Mouse (Mus musculus): ENCODE measurements around the gene Tm4sf19. TPM values are rescaled to one million over a fixed set of nuclear protein-coding genes. Genes with fewer than 3 reads are reported as not detected.
A peak's percentile ranks its signal among the peaks of the same experiment; 100 is the strongest.

The Tm4sf19 gene
- polyA plus RNA-seq (2015; fragmentation: Nextera tagmentation; extraction: Ambion mirVana), result 0.55 TPM in 1 of 2 replicates, not detected in the other

DNA sequence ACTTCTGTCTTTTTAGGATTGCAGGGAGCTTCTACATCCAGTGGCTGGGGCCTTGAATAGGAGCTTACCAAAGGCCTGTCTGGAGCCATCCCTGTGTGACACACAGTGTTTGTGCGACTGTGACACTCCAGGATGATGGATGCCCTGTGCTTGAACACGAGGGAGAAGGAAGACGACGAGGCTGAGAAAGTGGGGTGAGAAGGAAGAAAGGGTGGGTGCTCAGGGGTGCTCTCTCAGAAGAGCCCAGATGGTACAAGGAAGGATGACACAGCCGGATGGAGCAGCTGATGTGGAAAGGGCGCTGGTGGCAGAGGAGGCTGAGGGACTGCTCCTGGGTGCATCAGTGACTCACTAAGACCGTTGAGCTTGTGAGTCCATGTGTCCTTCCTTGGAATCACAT lies at the start of gene Tm4sf19:
TSS of gene Tm4sf19 (plus strand) at position 240 of the 400 bp plus-strand sequence.
- Histone ChIP-seq H3K27ac (no peak within 1 kb of the TSS), H3K36me3 (no peaks in the 10 kb centered on the region), H3K9ac (no peak within 1 kb of the TSS), H3K27me3 (no peaks in the 10 kb centered on the region), H3K4me2 (no peak within 1 kb of the TSS), H3K4me3 (replicated peaks) (no peak within 1 kb of the TSS), H3K9me3 (replicated peaks) (no peaks in the 10 kb centered on the region), H3K4me1 (0 out of 2 replicates have a peak, but pooled peaks cover 2% of the 10 kb centered on the region)
- ATAC-seq (replicated peaks; ENCODE audit: low FRiP score), result no peak
- 76% methylated on average over 7 of the region's 7 CpGs for WGBS

DNA sequence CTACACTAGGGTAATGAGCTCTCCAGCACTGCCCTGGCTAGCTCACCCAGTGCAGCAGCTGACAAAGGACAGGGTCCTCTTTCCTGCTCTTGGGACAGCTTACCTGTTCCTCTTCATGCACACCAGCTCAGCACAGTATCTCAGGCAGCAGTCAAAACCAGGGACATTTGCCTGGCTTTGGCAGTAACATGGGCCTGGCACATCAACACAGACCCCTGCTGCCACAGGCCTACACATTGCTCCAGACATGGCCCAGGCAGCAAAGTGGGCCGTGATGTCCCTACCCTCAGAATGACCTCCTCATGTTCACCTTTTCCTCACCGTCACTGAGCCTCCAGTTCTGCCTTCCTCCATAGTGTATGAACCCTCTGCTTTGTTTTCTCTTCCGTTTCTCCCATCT lies 49.5 kb upstream of the Tm4sf19 start:
- Histone ChIP-seq H3K36me3 (peaks cover 32% of the 10 kb centered on the region), H3K4me1 (no peaks in the 10 kb centered on the region), H3K9ac (no peak overlapping the region), H3K27ac (no peak overlapping the region), H3K9me3 (replicated peaks) (no peaks in the 10 kb centered on the region), H3K27me3 (no peaks in the 10 kb centered on the region), H3K4me2 (no peak overlapping the region), H3K4me3 (replicated peaks) (no peak overlapping the region)
- no peak for ATAC-seq (replicated peaks; ENCODE audit: low FRiP score)
- 92% methylated on average over 3 of the region's 3 CpGs for WGBS

DNA sequence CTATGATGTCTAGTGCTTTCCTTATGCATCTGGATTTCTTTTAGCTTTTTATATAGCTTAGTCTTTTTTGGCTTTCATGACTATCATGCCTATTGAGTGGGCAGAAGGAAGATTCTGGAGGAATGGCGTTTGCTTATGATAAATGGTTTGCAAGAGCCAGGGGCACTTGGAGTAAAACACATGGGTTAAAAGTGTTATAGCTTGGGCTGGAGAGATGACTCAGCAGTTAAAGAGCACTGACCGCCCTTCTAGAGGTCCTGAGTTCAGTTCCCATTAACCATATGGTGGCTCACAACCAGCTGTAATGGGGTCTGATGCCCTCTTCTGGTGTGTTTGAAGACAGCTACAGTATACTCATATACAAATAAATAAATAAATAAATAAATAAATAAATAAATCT lies 36.8 kb upstream of the Tm4sf19 start:
- no peak for ATAC-seq (replicated peaks; ENCODE audit: low FRiP score)
- H3K9me3 ChIP-seq (replicated peaks), result no peaks in the 10 kb centered on the region
- WGBS, result 83% methylated on average over 2 of the region's 2 CpGs
- H3K4me2 ChIP-seq, result no peak overlapping the region
- H3K27ac ChIP-seq, result no peak overlapping the region
- H3K36me3 ChIP-seq, result peaks cover 57% of the 10 kb centered on the region
- H3K4me1 ChIP-seq, result no peaks in the 10 kb centered on the region
- no peak overlapping the region for H3K4me3 ChIP-seq (replicated peaks)
- H3K27me3 ChIP-seq, result no peaks in the 10 kb centered on the region
- no peak overlapping the region for H3K9ac ChIP-seq

DNA sequence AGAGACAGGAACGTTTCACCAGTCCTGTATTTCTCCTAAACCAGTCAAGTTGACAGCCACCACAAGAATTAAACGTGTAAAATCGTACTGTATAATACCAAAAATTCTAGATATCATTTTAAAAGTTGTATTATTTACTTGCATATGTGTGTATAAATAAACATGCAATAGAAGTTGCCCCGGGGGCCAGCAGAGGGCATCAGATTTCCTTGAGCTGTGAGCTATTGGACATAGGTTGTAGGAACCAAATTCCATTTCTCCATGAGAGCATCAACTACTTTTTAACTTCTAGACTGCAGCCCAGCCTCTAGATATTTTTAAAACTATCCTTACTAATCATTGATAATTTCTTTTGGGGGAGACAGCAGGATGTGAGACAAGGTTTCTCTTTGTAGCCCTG lies 29.0 kb upstream of the Tm4sf19 start:
- no peak overlapping the region for H3K9ac ChIP-seq
- no peak overlapping the region for H3K4me3 ChIP-seq (replicated peaks)
- no peak overlapping the region for H3K27ac ChIP-seq
- no peak for ATAC-seq (replicated peaks; ENCODE audit: low FRiP score)
- no peaks in the 10 kb centered on the region for H3K27me3 ChIP-seq
- 91% methylated on average over 4 of the region's 4 CpGs for WGBS
- no peaks in the 10 kb centered on the region for H3K9me3 ChIP-seq (replicated peaks)
- peaks cover 74% of the 10 kb centered on the region for H3K36me3 ChIP-seq
- no peak overlapping the region for H3K4me2 ChIP-seq
- H3K4me1 ChIP-seq, result no peaks in the 10 kb centered on the region

DNA sequence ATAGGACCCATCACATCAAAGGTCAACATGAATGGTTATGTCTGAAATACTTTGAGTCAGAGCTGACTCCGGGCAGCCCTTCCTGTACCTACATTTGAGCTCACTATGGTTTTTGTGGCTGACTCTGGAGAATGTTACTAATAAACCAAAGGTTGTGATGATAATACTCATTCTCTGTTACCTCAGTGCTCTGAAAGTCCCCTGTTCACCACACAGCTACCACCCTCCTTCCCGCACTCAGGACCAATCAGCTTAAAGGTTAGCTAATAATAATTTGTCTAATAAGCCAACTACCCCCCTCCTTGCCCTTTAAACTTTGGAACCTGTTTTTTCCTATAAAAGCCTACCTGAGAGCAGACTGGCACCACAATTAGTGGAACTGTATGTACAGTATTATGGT lies 20.7 kb upstream of the Tm4sf19 start:
- peaks cover 89% of the 10 kb centered on the region for H3K36me3 ChIP-seq
- no peaks in the 10 kb centered on the region for H3K4me1 ChIP-seq
- 98% methylated on average over 2 of the region's 2 CpGs for WGBS
- no peak overlapping the region for H3K4me3 ChIP-seq (replicated peaks)
- ATAC-seq (replicated peaks; ENCODE audit: low FRiP score), result no peak
- H3K9ac ChIP-seq, result no peak overlapping the region
- H3K9me3 ChIP-seq (replicated peaks), result no peaks in the 10 kb centered on the region; the same call in 1 of the 2 replicates
- no peaks in the 10 kb centered on the region for H3K27me3 ChIP-seq
- no peak overlapping the region for H3K4me2 ChIP-seq
- no peak overlapping the region for H3K27ac ChIP-seq

DNA sequence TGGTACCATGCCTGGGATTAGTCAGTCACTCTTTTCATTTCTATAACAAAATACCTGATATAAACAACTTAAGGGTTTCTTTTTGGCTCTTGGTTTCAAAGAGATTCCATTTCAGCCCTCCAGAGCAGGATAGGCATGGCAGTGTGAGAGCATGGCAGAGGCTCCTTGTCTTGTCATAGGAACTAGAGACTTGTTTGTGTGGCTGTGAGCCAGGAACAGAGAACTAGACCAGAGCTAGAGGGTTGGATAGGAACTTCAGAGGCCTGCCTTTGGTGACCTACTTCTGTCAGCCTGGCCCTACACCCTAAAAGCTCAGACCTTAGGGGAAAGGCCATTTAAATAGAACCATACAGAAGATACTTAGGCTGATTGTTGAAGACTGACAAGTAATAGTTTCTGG lies 17.4 kb upstream of the Tm4sf19 start:
- Histone ChIP-seq H3K4me1 (no peaks in the 10 kb centered on the region), H3K9ac (no peak overlapping the region), H3K27ac (no peak overlapping the region), H3K4me2 (no peak overlapping the region), H3K36me3 (peaks cover 87% of the 10 kb centered on the region), H3K27me3 (no peaks in the 10 kb centered on the region), H3K9me3 (replicated peaks) (no peaks in the 10 kb centered on the region; the same call in 1 of the 2 replicates), H3K4me3 (replicated peaks) (no peak overlapping the region)
- ATAC-seq (replicated peaks; ENCODE audit: low FRiP score), result no peak

DNA sequence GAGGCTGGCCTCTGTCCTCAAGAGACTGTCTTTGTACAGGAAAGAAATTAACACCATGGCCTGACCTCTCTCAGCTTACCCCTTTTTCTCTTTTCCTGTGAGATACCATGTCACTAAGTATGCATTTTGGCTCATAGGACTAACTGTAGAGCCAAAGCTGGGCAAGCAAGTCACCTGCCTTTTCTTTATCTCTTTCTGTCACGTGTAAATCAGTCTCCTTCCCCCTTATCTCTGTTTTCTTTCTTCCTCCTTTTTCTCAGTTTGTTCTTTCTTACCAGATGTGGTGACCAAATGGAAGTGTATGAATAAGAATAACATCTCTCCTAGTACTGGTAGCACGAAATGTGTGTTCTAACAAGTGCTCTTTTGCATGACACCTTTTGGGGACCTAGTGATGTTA lies 15.4 kb upstream of the Tm4sf19 start:
- Histone ChIP-seq H3K9ac (no peak overlapping the region), H3K4me1 (no peaks in the 10 kb centered on the region), H3K9me3 (replicated peaks) (no peaks in the 10 kb centered on the region), H3K4me3 (replicated peaks) (no peak overlapping the region), H3K27me3 (no peaks in the 10 kb centered on the region), H3K36me3 (peaks cover 80% of the 10 kb centered on the region), H3K4me2 (no peak overlapping the region), H3K27ac (no peak overlapping the region)
- no peak for ATAC-seq (replicated peaks; ENCODE audit: low FRiP score)
- WGBS, result 85% methylated on average over 2 of the region's 2 CpGs

DNA sequence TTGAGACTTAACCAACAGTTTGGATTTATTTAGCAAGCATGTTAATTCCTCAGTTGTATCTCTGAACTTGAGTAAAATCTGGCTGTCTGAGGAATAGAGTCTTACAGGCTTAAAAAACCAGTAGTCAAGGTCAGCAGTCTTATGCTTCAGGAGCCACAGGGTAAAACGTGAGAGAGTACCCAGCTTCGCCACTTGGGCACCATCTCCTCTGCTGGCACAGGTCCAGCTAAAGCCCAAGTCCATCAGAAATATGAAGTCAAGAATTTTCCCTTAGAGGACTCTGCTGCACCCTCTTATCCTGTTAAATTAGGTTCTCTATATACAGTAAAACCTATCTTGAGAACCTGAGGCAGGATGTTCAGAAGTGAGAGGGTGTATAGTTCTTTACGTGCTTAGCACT lies 13.5 kb upstream of the Tm4sf19 start:
- H3K36me3 ChIP-seq, result peaks cover 79% of the 10 kb centered on the region
- H3K4me3 ChIP-seq (replicated peaks), result no peak overlapping the region
- H3K9me3 ChIP-seq (replicated peaks), result no peaks in the 10 kb centered on the region
- H3K9ac ChIP-seq, result no peak overlapping the region
- no peaks in the 10 kb centered on the region for H3K27me3 ChIP-seq
- no peaks in the 10 kb centered on the region for H3K4me1 ChIP-seq
- WGBS, result 83% methylated on average over 3 of the region's 3 CpGs
- no peak for ATAC-seq (replicated peaks; ENCODE audit: low FRiP score)
- no peak overlapping the region for H3K27ac ChIP-seq
- H3K4me2 ChIP-seq, result no peak overlapping the region

DNA sequence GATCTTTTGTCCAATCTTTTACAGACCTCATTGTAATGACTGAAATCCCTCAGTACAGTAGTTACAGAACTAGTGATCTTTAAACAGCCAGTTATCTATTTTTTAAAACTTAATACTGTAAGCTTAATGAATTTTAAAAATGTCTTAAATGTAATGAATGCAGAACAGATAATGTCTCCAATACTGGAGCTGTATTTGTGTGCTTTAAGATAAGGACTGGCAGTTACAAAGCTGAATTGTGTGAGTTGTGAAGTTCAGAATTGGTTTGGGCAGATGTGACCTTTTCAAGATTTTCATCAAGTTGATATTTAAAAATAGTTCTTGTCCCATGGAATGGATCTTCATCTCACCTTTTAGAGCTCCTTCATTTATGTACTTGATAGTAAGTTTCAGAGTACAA lies 11.3 kb upstream of the Tm4sf19 start:
- no peak for ATAC-seq (replicated peaks; ENCODE audit: low FRiP score)
- Histone ChIP-seq H3K27me3 (no peaks in the 10 kb centered on the region), H3K4me1 (no peaks in the 10 kb centered on the region), H3K36me3 (peaks cover 73% of the 10 kb centered on the region), H3K9me3 (replicated peaks) (no peaks in the 10 kb centered on the region), H3K4me2 (no peak overlapping the region), H3K9ac (no peak overlapping the region), H3K27ac (no peak overlapping the region), H3K4me3 (replicated peaks) (no peak overlapping the region)

DNA sequence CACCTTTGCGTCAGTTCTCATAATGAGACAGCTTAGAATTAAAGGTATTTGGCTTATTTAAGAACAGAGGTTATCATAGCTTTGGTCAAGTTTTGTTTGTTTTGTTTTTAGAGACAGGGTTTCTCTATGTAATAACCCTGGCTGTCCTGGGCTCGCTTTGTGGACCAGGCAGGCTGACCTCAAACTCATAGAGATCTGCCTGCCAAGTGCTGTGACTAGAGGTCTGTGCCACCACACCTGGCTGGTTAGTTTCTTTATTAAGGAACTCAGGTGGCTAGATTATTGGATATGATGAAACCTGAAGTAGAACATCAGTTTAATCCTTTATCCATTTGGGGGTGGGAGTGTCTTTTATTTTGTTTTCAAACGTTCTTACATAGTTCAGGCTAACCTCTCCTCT lies 10.5 kb upstream of the Tm4sf19 start:
- Histone ChIP-seq H3K4me3 (replicated peaks) (no peak overlapping the region), H3K9me3 (replicated peaks) (no peaks in the 10 kb centered on the region), H3K27ac (no peak overlapping the region), H3K27me3 (no peaks in the 10 kb centered on the region), H3K36me3 (peaks cover 70% of the 10 kb centered on the region), H3K4me1 (no peaks in the 10 kb centered on the region), H3K4me2 (no peak overlapping the region), H3K9ac (no peak overlapping the region)
- no peak for ATAC-seq (replicated peaks; ENCODE audit: low FRiP score)
- WGBS, result 85% methylated on average over 3 of the region's 3 CpGs

DNA sequence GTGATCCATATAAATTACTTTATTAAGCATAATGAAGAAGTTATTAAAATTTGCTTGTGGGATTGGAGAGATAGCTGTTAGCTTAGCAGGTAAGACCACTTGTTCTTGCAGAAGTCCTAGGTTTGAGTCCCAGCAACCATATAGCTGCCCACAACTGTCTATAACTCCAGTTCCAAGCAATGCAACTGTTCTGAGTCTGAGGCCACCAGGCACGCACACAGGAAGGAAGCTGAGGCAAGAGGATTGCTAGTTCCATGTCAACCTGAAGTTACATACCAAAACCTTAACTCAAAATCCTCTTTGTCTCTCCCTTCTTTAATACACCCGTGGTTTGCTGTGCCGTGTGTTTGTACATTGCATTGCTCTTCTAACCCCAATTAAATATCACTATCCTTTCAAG lies 9.4 kb upstream of the Tm4sf19 start:
- 0 out of 2 replicates have a peak, but pooled peaks cover under 1% of the 10 kb centered on the region for H3K4me1 ChIP-seq
- no peaks in the 10 kb centered on the region for H3K27me3 ChIP-seq
- ATAC-seq (replicated peaks; ENCODE audit: low FRiP score), result no peak
- H3K4me2 ChIP-seq, result no peak overlapping the region
- H3K9me3 ChIP-seq (replicated peaks), result no peaks in the 10 kb centered on the region
- no peak overlapping the region for H3K4me3 ChIP-seq (replicated peaks)
- peaks cover 61% of the 10 kb centered on the region for H3K36me3 ChIP-seq
- no peak overlapping the region for H3K9ac ChIP-seq
- H3K27ac ChIP-seq, result no peak overlapping the region
- 96% methylated on average over 3 of the region's 3 CpGs for WGBS

DNA sequence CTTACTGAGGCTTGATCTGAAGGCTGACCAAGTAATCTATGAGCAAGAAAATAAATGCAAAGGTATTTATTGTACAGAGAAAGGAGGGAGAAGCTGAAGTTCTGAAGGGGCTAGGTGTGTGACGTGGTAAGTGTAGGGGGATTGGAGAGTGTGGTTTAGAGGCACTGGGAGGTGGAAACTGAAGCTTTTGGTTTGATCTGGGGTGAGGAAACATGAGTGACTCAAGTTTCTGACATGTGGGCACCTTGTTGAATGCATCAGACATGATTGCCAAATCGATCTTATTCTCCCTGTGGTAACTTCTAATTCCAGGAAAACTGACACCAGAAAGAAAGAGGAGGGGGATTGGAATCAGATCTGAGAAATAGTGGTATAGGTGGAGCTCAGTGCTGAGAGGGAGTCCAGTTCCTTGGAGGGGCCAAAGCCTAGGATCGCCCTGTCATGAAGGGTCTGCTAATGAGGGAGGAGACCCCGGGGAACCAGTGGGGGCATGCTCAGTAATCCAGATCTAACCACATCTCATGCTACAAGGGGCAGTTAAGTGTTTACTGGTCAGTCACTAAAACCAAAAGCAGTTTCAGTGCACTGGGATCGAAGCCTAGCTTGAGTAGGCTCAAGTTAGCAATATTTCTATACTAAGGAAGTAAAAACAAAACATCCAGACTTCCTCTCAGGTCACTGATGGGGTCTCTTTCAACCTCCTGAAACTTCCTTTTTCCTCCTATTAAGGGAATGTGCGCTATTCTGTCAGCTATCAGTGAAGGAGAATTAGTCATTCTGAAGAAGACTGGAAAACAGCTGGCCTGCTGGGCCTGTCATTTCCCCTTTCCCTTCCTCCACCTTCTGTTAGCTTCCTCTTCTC lies 4.4 kb upstream of the Tm4sf19 start:
- H3K36me3 ChIP-seq, result peaks cover 25% of the 10 kb centered on the region
- H3K9ac ChIP-seq, result no peak overlapping the region
- H3K27ac ChIP-seq, result peak overlapping the region; percentile 48; the same call in 1 of the 2 replicates
- no peak for ATAC-seq (replicated peaks; ENCODE audit: low FRiP score)
- H3K9me3 ChIP-seq (replicated peaks), result no peaks in the 10 kb centered on the region
- WGBS, result 63% methylated on average over 6 of the region's 6 CpGs
- H3K4me2 ChIP-seq, result no peak overlapping the region
- 0 out of 2 replicates have a peak, but pooled peaks cover 2% of the 10 kb centered on the region for H3K4me1 ChIP-seq
- no peak overlapping the region for H3K4me3 ChIP-seq (replicated peaks)
- no peaks in the 10 kb centered on the region for H3K27me3 ChIP-seq

DNA sequence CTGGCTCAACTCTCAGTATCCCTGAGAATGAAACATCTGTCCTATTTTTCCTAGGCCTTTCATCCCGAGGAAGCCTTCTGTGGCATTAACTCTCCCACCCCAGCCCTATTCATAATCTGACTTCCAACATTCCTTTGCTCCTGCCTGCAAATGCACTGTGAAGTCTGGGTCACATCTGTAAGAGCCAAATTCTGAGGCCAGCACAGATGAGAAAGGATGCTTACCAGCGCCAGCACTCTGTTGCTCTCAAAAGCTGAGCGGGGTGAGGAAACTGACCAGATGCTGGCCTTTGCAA lies 3.8 kb upstream of the Tm4sf19 start:
- peak overlapping the region; percentile 48; the same call in 1 of the 2 replicates for H3K27ac ChIP-seq

More for the DNA sequence above, 3.8 kb upstream of the Tm4sf19 start:
- Histone ChIP-seq H3K4me3 (replicated peaks) (no peak overlapping the region), H3K4me2 (no peak overlapping the region), H3K4me1 (0 out of 2 replicates have a peak, but pooled peaks cover 2% of the 10 kb centered on the region), H3K9ac (no peak overlapping the region), H3K9me3 (replicated peaks) (no peaks in the 10 kb centered on the region), H3K36me3 (peaks cover 19% of the 10 kb centered on the region), H3K27me3 (no peaks in the 10 kb centered on the region)
- 60% methylated on average over 3 of the region's 3 CpGs for WGBS
- no peak for ATAC-seq (replicated peaks; ENCODE audit: low FRiP score)
